Mouse (Mus musculus) myocyte (in vitro differentiated cells): Measurements from ENCODE around the gene Narf. TPM values are rescaled to one million over a fixed set of nuclear protein-coding genes. Genes with fewer than 3 reads are reported as not detected.

Source experiments
- H3K27me3 ChIP-seq: one replicate; pipeline ENCODE4 v1.6.1; 2011; ENCODE audit not compliant: control insufficient read depth, insufficient read depth, insufficient read length
- H3K36me3 ChIP-seq: one replicate; pipeline ENCODE4 v1.6.1; 2011; ENCODE audit not compliant: control insufficient read depth, insufficient read depth
- H3K4me2 ChIP-seq: one replicate; pipeline ENCODE4 v1.6.1; 2011; ENCODE audit warnings: low read depth, control low read depth
- H3K4me3 ChIP-seq: one replicate; pipeline ENCODE4 v1.5.1; 2011; ENCODE audit warnings: mild to moderate bottlenecking, control low read depth, moderate library complexity
- H3K79me2 ChIP-seq: one replicate; pipeline ENCODE4 v1.6.1; 2011; ENCODE audit not compliant: control insufficient read depth, insufficient read depth
- H3ac ChIP-seq: one replicate; pipeline ENCODE4 v1.6.1; 2011; ENCODE audit not compliant: control insufficient read depth, insufficient read length
- CEBPB ChIP-seq: IDR thresholded peaks from 2 replicates; pipeline ENCODE4 v1.6.1; 2011; ENCODE audit warnings: mild to moderate bottlenecking, moderate library complexity; ENCODE audit not compliant: poor library complexity, insufficient read depth, severe bottlenecking
- E2F4 ChIP-seq: IDR thresholded peaks from one replicate; pipeline ENCODE4 v1.6.1; 2011; ENCODE audit warnings: mild to moderate bottlenecking, control low read depth, moderate library complexity; ENCODE audit not compliant: insufficient read depth
- MAX ChIP-seq: IDR thresholded peaks from one replicate; pipeline ENCODE4 v1.6.1; 2011; ENCODE audit warnings: low read depth, mild to moderate bottlenecking, control low read depth
- MYOD1 ChIP-seq, 3 experiments: IDR thresholded peaks; one replicate each; pipeline ENCODE4 v1.6.1; 2011; ENCODE audit warnings: control low read depth in 2 of 3, low read depth in 2 of 3, mild to moderate bottlenecking in 2 of 3, moderate library complexity in 1 of 3; ENCODE audit not compliant: insufficient read length in 2 of 3, control insufficient read depth in 1 of 3
- MYOG ChIP-seq, 3 experiments: IDR thresholded peaks; one replicate each; pipeline ENCODE4 v1.6.1; 2011; ENCODE audit warnings: control low read depth in 2 of 3, low read depth in 2 of 3, mild to moderate bottlenecking in 2 of 3; ENCODE audit not compliant: insufficient read length in 2 of 3, control insufficient read depth in 1 of 3, insufficient read depth in 1 of 3
- POLR2A ChIP-seq: IDR thresholded peaks from one replicate; pipeline ENCODE4 v1.6.1; 2011; ENCODE audit warnings: low read depth, mild to moderate bottlenecking, control low read depth, moderate library complexity; ENCODE audit not compliant: insufficient read length
- POLR2AphosphoS2 ChIP-seq: IDR thresholded peaks from one replicate; pipeline ENCODE4 v1.6.1; 2011; ENCODE audit warnings: low read depth, control low read depth; ENCODE audit not compliant: insufficient read length
- REST ChIP-seq: IDR thresholded peaks from one replicate; pipeline ENCODE4 v1.6.1; 2011; ENCODE audit warnings: mild to moderate bottlenecking, control low read depth, moderate library complexity; ENCODE audit not compliant: insufficient read depth, insufficient read length
- SRF ChIP-seq: IDR thresholded peaks from one replicate; pipeline ENCODE4 v1.6.1; 2011; ENCODE audit warnings: low read depth; ENCODE audit not compliant: control insufficient read depth, insufficient read length
- TCF12 ChIP-seq: IDR thresholded peaks from one replicate; pipeline ENCODE4 v1.6.1; 2011; ENCODE audit warnings: mild to moderate bottlenecking, control low read depth; ENCODE audit not compliant: poor library complexity, insufficient read depth, severe bottlenecking
- TCF3 ChIP-seq: IDR thresholded peaks from one replicate; pipeline ENCODE4 v1.6.1; 2011; ENCODE audit warnings: low read depth, control low read depth; ENCODE audit not compliant: insufficient read length
- USF1 ChIP-seq: IDR thresholded peaks from one replicate; pipeline ENCODE4 v1.6.1; 2011; ENCODE audit warnings: low read depth, mild to moderate bottlenecking, control low read depth, moderate library complexity
- polyA plus RNA-seq: library from polyadenylated mRNA; unstranded; fragments of >200 nt; fragmentation: generic; extraction: Trizol; gene quantifications from one replicate; pipeline ENCODE4 v1.2.1, GENCODE M21; 2012; ENCODE audit warnings: missing spikeins

The Narf gene
- polyA plus RNA-seq, 1 experiment, result 27.0 TPM

DNA sequence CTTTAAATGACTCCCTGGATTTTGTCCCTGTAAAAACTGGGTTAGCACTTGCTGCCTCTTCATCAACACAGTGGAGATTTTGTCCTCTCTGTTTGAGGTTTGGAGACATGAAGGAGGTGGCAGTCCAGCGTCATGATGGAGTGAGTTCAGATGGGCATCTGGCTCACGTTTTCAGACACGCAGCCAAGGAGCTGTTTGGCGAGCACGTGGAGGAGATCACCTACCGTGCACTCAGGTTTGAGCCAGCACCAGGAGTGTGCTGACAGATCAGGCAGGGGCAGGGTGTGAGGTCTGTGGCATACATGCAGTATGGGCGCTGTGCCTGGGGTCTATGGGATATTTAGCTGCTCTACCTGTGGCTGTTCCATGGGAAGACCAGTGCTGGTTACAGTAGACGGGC lies 13.1 kb downstream of the Narf start:
- Histone ChIP-seq H3K79me2 (no peaks in the 10 kb centered on the region), H3K4me2 (no peak overlapping the region), H3ac (no peak overlapping the region), H3K27me3 (no peaks in the 10 kb centered on the region), H3K4me3 (no peak overlapping the region), H3K36me3 (peaks cover 59% of the 10 kb centered on the region)
- TF ChIP-seq E2F4 (no peak), CEBPB (no peak), POLR2AphosphoS2 (no peak), SRF (no peak), USF1 (no peak), POLR2A (no peak), REST (no peak), MAX (no peak), MYOD1 (IDR thresholded peaks at IDR 0.05; ENCODE audit: control insufficient read depth in 1 of 3, insufficient read length in 2 of 3, low read depth in 2 of 3) (no peak), MYOG (IDR thresholded peaks at IDR 0.05; ENCODE audit: control insufficient read depth in 1 of 3, insufficient read depth in 1 of 3, insufficient read length in 2 of 3, low read depth in 2 of 3) (no peak), TCF12 (no peak)

DNA sequence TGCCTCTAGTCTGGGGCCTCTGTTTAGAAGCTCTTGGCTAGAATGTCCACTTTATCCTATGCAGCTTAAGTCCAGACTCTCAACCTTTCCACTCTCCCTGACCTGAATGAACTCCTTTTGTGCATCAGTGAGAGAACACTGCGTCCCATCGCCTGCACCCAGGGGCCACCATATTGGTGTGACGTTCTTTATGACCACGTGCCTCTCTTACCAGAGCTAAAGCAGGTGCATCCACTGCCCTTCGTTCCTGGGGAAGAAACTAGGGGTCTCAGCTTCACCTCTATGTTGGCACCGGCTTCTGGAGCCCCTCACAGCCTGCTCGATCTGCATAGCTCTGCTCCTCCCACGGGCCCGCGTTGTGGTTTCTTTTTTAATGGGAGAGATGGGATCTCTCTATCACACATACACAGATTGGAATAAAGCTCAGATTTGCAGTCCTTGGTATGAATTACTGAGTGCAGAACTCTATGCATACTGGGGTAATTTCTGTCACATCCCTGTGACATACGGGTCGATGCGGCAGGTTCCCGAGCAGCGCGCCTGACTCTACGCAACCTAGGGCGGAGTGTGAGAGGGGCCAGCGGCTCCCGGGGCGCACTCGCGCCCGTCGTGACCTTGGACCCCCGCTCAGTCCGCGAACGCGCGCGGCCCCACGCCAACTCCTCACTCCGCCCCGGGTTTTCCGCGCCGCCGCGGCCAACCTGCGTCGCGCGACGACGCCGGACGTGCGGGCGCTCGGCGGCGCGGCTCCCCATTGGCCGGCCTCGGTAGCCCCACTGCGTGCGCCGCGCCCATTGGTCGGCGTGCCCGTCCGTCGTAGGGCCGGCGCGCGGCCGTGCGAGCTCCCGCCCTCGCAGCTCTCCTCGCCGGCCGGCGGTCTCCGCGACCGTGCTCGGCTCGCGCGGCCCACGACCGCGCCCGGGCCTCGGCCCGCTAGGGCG lies 22.4 kb downstream of the Narf start, which contains the start of gene Foxk2:
Foxk2 (plus strand) TSS at position 831 of the 941 bp plus-strand sequence.
- Histone ChIP-seq H3K36me3 (peaks cover 19% of the 10 kb centered on the region), H3K4me3 (peak within 1 kb of the TSS; percentile 83), H3K27me3 (no peaks in the 10 kb centered on the region), H3ac (peak within 1 kb of the TSS; percentile 98), H3K4me2 (peak within 1 kb of the TSS; percentile 97), H3K79me2 (peaks cover 44% of the 10 kb centered on the region)
- TF ChIP-seq SRF (no peak), POLR2AphosphoS2 (peak; percentile 77), MAX (no peak), POLR2A (peak; percentile 83), CEBPB (no peak), TCF12 (no peak), MYOD1 (IDR thresholded peaks at IDR 0.05; ENCODE audit: control insufficient read depth in 1 of 3, insufficient read length in 2 of 3, low read depth in 2 of 3) (peak in 1 of 3 experiments; percentile 24), TCF3 (no peak), E2F4 (no peak), REST (no peak), MYOG (IDR thresholded peaks at IDR 0.05; ENCODE audit: control insufficient read depth in 1 of 3, insufficient read depth in 1 of 3, insufficient read length in 2 of 3, low read depth in 2 of 3) (peak in 1 of 3 experiments; percentile 16), USF1 (peak; percentile 57)

DNA sequence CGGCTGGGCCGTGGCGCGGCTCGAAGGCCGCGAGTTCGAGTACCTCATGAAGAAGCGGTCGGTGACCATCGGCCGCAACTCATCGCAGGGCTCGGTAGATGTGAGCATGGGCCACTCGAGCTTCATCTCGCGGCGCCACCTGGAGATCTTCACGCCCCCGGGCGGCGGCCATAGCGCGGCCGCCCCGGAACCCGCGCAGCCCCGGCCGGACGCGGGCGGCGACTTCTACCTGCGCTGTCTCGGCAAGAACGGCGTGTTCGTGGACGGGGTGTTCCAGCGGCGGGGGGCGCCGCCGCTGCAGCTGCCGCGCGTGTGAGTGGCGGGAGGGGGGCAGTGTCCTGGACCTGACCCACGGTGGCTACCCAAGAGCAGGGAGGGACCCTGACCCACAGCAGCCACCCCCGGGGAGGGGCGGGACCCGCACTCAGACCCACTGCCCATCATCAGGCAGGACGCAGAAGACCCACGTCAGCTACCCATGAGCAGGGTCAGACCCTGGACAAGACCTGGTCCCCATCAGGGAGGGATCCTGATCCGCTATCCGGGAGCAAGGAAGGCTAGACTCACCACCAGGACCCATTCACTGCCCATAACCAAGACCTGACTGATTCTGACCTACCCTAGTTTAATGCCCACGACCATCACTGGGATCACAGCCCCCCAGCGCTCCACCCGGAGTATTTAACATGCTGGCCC lies 23.3 kb downstream of the Narf start:
- peak overlapping the region; percentile 83 for H3K4me3 ChIP-seq
- H3K36me3 ChIP-seq, result peaks cover 17% of the 10 kb centered on the region
- peak overlapping the region; percentile 98 for H3ac ChIP-seq
- no peaks in the 10 kb centered on the region for H3K27me3 ChIP-seq
- TF ChIP-seq USF1, result no peak
- peak in 1 of 3 experiments; percentile 24 for TF ChIP-seq MYOG (IDR thresholded peaks at IDR 0.05; ENCODE audit: control insufficient read depth in 1 of 3, insufficient read depth in 1 of 3, insufficient read length in 2 of 3, low read depth in 2 of 3)
- no peak for TF ChIP-seq REST
- no peak for TF ChIP-seq MAX
- no peak for TF ChIP-seq E2F4
- no peak for TF ChIP-seq TCF3
- TF ChIP-seq MYOD1 (IDR thresholded peaks at IDR 0.05; ENCODE audit: control insufficient read depth in 1 of 3, insufficient read length in 2 of 3, low read depth in 2 of 3), result no peak
- no peak for TF ChIP-seq SRF
- TF ChIP-seq TCF12, result no peak
- TF ChIP-seq CEBPB, result no peak
- peak; percentile 28 for TF ChIP-seq POLR2AphosphoS2
- no peak for TF ChIP-seq POLR2A
- H3K4me2 ChIP-seq, result peak overlapping the region; percentile 91
- peaks cover 53% of the 10 kb centered on the region for H3K79me2 ChIP-seq

- peaks cover 60% of the 10 kb centered on the region for H3K79me2 ChIP-seq
- H3K4me2 ChIP-seq, result peak overlapping the region; percentile 91
- H3K36me3 ChIP-seq, result peaks cover 16% of the 10 kb centered on the region
- TF ChIP-seq POLR2AphosphoS2, result no peak
- TF ChIP-seq E2F4, result no peak
- no peak for TF ChIP-seq SRF
- TF ChIP-seq TCF12, result no peak
- TF ChIP-seq TCF3, result no peak
- no peaks in the 10 kb centered on the region for H3K27me3 ChIP-seq
- peak overlapping the region; percentile 98 for H3ac ChIP-seq
- peak overlapping the region; percentile 83 for H3K4me3 ChIP-seq
These were observed 24.0 kb downstream of the Narf start for GRCm38 (mm10) chr11:121261074-121261473.
